Mouse (Mus musculus) embryo, embryonic 10.5 days (tissue): ENCODE measurements at regions not wholly inside any gene's neighbourhood (a gene's known extent, or its start where the extent isn't known, plus 50 kb on each side); places are given as distances from the start of the nearest gene placed in this dataset.

ENCODE experiments used
- DNase-seq: peaks from one replicate; pipeline ENCODE4 v3.0.0-alpha.2; 2015; ENCODE audit warnings: low spot score

GRCm38 (mm10) chr14:91156115-91156514 lies 2684.9 kb upstream of the Pcdh20 start:
- no peak for DNase-seq

GRCm38 (mm10) chr14:91151449-91151848 lies 2680.3 kb upstream of the Pcdh20 start:
- DNase-seq: peak; percentile 61
